Mouse (Mus musculus): ENCODE results near the gene Adamtsl3. TPM values are rescaled to one million over a fixed set of nuclear protein-coding genes. Genes with fewer than 3 reads are reported as not detected.
"Not testable (repeated sequence)": the region's sequence is repeated elsewhere in the genome, so short reads cannot be mapped to it uniquely, and the experiment has no call there.

Gene Adamtsl3
- total RNA-seq, 2 experiments from 2014 or later, result 2.0 to 2.6 TPM

DNA sequence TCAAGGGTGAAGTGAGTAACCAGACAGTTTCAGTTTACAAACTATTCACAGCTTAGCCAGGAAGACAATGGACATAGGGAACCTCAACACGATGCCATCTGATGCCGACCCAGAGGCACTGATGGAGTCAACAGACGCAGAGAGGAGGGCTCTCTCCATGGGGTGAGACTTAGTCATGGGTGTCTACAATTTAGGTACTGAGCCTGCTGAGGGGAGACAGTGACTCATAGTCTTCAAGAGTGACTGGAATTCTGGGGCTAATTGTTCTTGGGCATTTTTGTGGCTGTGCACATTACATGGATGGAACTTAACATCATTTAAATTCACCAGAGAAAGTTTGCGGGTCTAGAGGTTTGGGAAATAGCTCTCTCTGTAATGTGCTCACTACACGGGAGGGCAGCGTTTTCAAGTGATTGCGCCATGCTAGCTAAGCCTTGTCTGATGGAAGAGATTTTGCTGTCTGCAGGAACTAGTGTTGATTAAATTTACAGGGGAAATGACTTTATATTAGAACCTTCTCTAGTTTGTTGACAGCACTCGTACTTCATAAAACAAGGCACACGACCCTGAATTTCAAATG lies 70.1 kb downstream of the Adamtsl3 start:
- DNase-seq (ENCODE audit: low spot score in 2 of 2), result no peak
- intact Hi-C loops (cut with DNase I), result no loop called here

DNA sequence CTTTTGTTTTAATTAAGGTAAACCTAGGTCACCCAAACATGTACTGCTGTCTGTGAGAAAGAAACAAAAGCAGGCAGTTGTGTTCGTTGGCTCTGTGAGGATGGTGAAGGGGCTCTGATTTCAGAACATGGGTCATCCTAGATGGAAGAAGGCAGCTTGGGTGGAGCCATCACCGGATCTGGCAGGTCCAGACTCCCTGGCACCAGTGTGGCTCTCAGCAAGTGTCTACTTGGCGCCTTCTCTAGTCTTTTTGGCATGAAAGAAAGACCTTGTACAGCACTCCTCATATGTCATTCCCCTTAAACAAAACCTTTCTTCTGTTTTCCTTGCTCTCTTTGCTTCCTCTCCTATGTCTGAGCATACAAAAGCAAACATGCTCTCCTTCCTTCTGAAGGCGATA lies 75.5 kb downstream of the Adamtsl3 start:
- DNase-seq (ENCODE audit: low spot score in 2 of 2), result no peak
- intact Hi-C loops (cut with DNase I), result no loop called here

- intact Hi-C loops (cut with DNase I), result no loop called here
- no peak for DNase-seq (ENCODE audit: low spot score in 2 of 2)
Observed at GRCm38 (mm10) chr7:82416653-82417052, 81.2 kb downstream of the Adamtsl3 start.

DNA sequence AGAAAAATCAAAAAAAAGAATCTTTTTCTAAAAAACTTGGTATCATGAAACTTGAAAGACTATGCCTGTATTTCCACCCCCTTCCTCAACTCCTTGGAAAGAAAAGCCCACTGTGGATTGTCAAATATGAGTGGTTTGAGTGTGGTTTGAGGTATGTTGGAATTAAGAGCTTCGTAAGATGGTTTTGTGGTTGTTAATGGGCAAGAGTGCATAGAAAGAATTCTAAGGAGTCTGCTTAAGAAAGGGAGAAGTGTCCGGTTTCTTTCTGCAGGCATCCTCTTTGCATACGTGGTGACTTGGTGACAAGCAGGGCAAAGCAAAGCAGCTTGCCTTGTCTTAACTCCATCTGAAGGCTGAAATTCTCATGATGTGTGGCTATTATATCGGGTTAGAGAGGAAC lies 81.6 kb downstream of the Adamtsl3 start:
- intact Hi-C loops (cut with DNase I), result no loop called here
- DNase-seq (ENCODE audit: low spot score in 2 of 2), result no peak

GRCm38 (mm10) chr7:82420329-82421052 lies 85.0 kb downstream of the Adamtsl3 start:
- DNase-seq (ENCODE audit: low spot score in 2 of 2); intact Hi-C loops (cut with DNase I): not testable (repeated sequence)

- no peak for DNase-seq (ENCODE audit: low spot score in 2 of 2)
- intact Hi-C loops (cut with DNase I), result no loop called here
Observed at GRCm38 (mm10) chr7:82422561-82422960, 87.1 kb downstream of the Adamtsl3 start.

GRCm38 (mm10) chr7:82423602-82424001 lies 88.1 kb downstream of the Adamtsl3 start:
- intact Hi-C loops (cut with DNase I), result no loop called here
- DNase-seq (ENCODE audit: low spot score in 2 of 2), result no peak

GRCm38 (mm10) chr7:82424281-82424680 lies 88.8 kb downstream of the Adamtsl3 start:
- intact Hi-C loops (cut with DNase I), result no loop called here

GRCm38 (mm10) chr7:82425374-82425773 lies 89.9 kb downstream of the Adamtsl3 start:
- DNase-seq (ENCODE audit: low spot score in 2 of 2), result no peak
- intact Hi-C loops (cut with DNase I), result no loop called here

More at GRCm38 (mm10) chr7:82424281-82424680, 88.8 kb downstream of the Adamtsl3 start:
- DNase-seq (ENCODE audit: low spot score in 2 of 2), result no peak

DNA sequence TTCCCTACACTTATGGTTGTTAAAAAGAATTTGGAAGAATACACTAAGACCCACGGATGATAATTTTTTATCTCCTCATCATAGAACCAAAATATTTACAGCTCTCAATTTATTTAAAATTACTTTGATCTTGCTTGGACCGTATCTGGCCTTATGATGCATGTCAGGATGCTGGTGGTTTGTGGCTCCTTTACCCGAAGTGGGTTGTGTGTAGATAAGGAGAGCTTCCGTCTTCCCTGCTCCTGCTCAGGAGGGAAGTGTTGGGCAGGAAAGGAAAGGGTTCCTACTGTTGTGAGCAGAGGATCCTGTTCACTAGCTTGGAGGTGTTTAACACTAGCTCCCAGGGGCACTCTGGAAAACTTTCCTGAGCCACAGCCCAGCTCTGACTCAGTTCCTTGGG lies 94.0 kb downstream of the Adamtsl3 start:
- intact Hi-C loops (cut with DNase I), result no loop called here
- DNase-seq (ENCODE audit: low spot score in 2 of 2), result no peak

- intact Hi-C loops (cut with DNase I), result no loop called here
Observed at GRCm38 (mm10) chr7:82431572-82431971, 96.1 kb downstream of the Adamtsl3 start.

DNA sequence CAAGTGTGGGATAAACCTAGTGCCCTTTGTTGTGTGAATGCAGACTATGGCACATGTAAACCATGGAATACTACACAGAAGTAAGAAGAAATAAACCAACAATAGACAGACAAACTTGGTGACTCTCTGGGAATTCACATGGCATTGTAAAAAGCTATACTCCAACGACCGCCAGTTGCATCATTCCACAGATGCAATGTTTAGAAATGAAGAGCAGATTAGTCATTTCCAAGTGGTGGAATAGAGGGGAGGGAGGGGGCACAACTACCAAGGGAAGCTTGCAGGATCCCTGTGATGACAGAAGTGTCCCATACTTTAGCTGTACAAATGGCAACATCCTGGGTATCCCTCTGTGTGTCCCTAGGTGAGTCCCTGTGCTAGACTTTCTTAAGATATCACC lies 97.7 kb downstream of the Adamtsl3 start:
- DNase-seq (ENCODE audit: low spot score in 2 of 2), result no peak
- intact Hi-C loops (cut with DNase I), result no loop called here

More at GRCm38 (mm10) chr7:82431572-82431971, 96.1 kb downstream of the Adamtsl3 start:
- no peak for DNase-seq (ENCODE audit: low spot score in 2 of 2)

GRCm38 (mm10) chr7:82458376-82458775 lies 122.9 kb downstream of the Adamtsl3 start:
- DNase-seq (ENCODE audit: low spot score in 2 of 2), result no peak
- intact Hi-C loops (cut with DNase I), result no loop called here

GRCm38 (mm10) chr7:82462921-82463523 lies 127.5 kb downstream of the Adamtsl3 start:
- DNase-seq (ENCODE audit: low spot score in 2 of 2), result no peak
- intact Hi-C loops (cut with DNase I), result no loop called here

- DNase-seq (ENCODE audit: low spot score in 2 of 2), result no peak
- intact Hi-C loops (cut with DNase I), result no loop called here
Observed at GRCm38 (mm10) chr7:82464364-82464763, 128.9 kb downstream of the Adamtsl3 start.

DNA sequence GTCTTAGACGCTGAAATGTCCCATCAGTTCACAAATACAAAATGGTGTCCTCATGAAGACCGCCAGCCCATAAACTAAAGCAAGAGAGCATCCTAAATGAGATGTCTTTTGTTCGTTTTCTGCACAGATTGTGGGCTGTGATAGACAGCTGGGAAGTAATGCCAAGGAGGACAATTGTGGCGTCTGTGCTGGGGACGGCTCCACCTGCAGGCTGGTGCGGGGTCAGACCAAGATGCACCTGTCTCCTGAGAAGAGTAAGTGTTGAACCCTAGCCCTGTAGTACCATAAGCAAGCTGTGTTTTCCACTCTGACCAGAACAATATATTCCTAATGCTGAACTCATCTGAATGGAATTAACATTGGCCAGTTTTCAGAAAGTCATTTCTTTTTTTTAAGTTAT lies 129.9 kb downstream of the Adamtsl3 start:
- intact Hi-C loops (cut with DNase I), result no loop called here
- DNase-seq (ENCODE audit: low spot score in 2 of 2), result no peak

- DNase-seq (ENCODE audit: low spot score in 2 of 2), result no peak
- intact Hi-C loops (cut with DNase I), result no loop called here
Observed at GRCm38 (mm10) chr7:82476441-82477221, 141.1 kb downstream of the Adamtsl3 start.

DNA sequence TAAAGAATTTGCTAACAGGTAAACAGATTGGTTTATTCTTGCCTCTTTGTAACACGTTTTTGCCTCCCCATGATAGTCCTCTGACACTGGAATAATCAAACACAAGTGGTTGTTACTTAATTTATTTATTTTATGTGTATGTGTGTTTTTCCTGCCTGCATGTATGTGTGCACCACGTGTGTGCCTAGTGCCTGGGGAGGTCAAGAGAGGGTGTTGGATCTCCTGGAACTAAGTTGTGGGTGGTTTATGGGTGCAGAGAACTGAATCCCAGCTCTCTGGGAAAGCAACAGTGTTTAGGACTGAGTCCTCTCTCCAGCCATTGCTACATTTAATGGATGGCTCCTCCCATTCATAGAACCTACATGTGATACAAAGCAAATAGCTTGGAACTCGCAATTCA lies 143.0 kb downstream of the Adamtsl3 start:
- DNase-seq (ENCODE audit: low spot score in 2 of 2), result no peak
- intact Hi-C loops (cut with DNase I), result no loop called here

GRCm38 (mm10) chr7:82478861-82479755 lies 143.6 kb downstream of the Adamtsl3 start:
- no peak for DNase-seq (ENCODE audit: low spot score in 2 of 2)
- intact Hi-C loops (cut with DNase I), result no loop called here
